Mouse (Mus musculus): ENCODE measurements around the gene Gna15. TPM values are rescaled to one million over a fixed set of nuclear protein-coding genes. Genes with fewer than 3 reads are reported as not detected.

The Gna15 gene
- polyA plus RNA-seq, 1 experiment from 2014 or later, result 2.5 TPM

DNA sequence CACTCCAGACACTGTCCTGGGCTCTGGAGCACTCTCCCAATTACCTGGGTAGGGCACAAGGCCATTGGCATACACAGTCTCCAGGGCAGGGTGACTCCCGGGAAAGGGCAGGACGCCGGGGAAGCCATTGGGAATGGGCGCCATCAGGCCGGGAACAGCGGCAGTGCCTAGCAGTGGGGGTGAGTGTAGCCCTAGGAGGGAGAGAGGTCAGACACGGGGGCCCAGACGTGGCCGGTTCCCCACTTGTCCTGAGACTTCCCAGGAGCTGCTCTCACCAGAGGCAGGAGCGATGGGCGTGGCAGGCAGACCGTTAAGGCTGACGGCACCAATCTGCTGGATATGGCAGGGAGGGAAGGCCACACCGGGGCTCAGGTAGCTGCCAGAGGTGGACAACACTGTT is 57.1 kb downstream of the Gna15 start:
- no peak overlapping the region for H3K4me3 ChIP-seq (ENCODE audit: low read depth, low read length)
- no peak for ATAC-seq (replicated peaks; ENCODE audit: insufficient number of reproducible peaks, low FRiP score, low TSS enrichment)
- H3K27me3 ChIP-seq (ENCODE audit: control insufficient read depth, insufficient read depth, low read length), result peaks cover 89% of the 10 kb centered on the region
- H3K4me2 ChIP-seq, result no peak overlapping the region
- H3K36me3 ChIP-seq (ENCODE audit: control insufficient read depth, insufficient read depth, low read length), result no peaks in the 10 kb centered on the region
- H3K4me1 ChIP-seq (ENCODE audit: control insufficient read depth, insufficient read depth, low read length), result peaks cover 6% of the 10 kb centered on the region
- no peak overlapping the region for H3K27ac ChIP-seq (ENCODE audit: low read depth, low read length)
- 55% methylated on average over 14 of the region's 14 CpGs for WGBS (ENCODE audit: insufficient replicate concordance)
- no peak overlapping the region for H3K9ac ChIP-seq (ENCODE audit: low read depth, low read length)
- no peaks in the 10 kb centered on the region for H3K9me3 ChIP-seq (replicated peaks; ENCODE audit: control insufficient read depth, low read length)

DNA sequence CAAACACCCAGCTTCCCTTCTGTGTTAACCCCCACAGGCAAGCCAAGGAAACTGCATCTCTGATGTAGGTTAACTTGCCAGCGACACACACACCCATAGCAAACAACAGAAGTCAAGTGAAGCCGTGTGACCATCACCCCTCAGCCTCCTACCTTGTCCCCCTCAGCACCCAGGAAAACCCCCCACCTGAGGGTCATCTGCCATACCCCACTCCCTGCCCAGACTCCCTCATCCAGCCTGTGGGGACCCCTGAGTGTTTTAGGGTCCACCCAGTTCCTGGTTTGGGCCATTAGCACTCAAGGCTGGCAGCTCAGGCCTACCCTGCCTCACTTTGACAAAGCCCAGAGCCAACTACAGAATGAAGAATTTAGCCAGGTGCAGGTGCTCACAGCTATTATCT is 58.0 kb downstream of the Gna15 start:
- Histone ChIP-seq H3K36me3 (ENCODE audit: control insufficient read depth, insufficient read depth, low read length) (no peaks in the 10 kb centered on the region), H3K4me2 (no peak overlapping the region), H3K4me1 (ENCODE audit: control insufficient read depth, insufficient read depth, low read length) (peaks cover 6% of the 10 kb centered on the region), H3K27ac (ENCODE audit: low read depth, low read length) (no peak overlapping the region), H3K4me3 (ENCODE audit: low read depth, low read length) (no peak overlapping the region), H3K27me3 (ENCODE audit: control insufficient read depth, insufficient read depth, low read length) (peaks cover 89% of the 10 kb centered on the region), H3K9ac (ENCODE audit: low read depth, low read length) (no peak overlapping the region), H3K9me3 (replicated peaks; ENCODE audit: control insufficient read depth, low read length) (no peaks in the 10 kb centered on the region)
- WGBS (ENCODE audit: insufficient replicate concordance), result 86% methylated on average over 2 of the region's 2 CpGs
- no peak for ATAC-seq (replicated peaks; ENCODE audit: insufficient number of reproducible peaks, low FRiP score, low TSS enrichment)

DNA sequence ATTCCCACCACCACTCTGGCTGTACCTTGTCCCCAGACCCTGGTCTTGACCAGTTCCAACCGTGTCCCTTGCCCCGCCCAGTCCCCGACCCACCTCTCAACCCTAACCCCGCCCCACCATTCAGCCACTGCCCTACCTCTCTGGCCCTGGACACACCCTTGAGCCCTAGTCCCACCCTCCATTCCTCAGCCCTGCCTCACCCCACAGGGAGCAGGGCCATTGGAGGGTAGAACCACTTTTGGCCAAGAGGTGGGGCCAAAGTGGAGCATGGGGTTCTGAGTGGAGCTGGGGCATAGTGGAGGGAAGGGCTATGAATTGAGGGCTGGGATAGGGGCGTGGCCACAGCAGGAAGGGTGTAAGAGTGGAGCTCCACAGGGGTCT is 58.8 kb downstream of the Gna15 start:
- H3K4me3 ChIP-seq (ENCODE audit: low read depth, low read length), result no peak overlapping the region
- H3K36me3 ChIP-seq (ENCODE audit: control insufficient read depth, insufficient read depth, low read length), result no peaks in the 10 kb centered on the region
- H3K9me3 ChIP-seq (replicated peaks; ENCODE audit: control insufficient read depth, low read length), result no peaks in the 10 kb centered on the region
- H3K4me1 ChIP-seq (ENCODE audit: control insufficient read depth, insufficient read depth, low read length), result peaks cover 6% of the 10 kb centered on the region
- peaks cover 90% of the 10 kb centered on the region for H3K27me3 ChIP-seq (ENCODE audit: control insufficient read depth, insufficient read depth, low read length)
- H3K27ac ChIP-seq (ENCODE audit: low read depth, low read length), result no peak overlapping the region
- ATAC-seq (replicated peaks; ENCODE audit: insufficient number of reproducible peaks, low FRiP score, low TSS enrichment), result 0 out of 2 replicates have a peak, but pooled peaks have one; percentile 11
- H3K9ac ChIP-seq (ENCODE audit: low read depth, low read length), result no peak overlapping the region
- WGBS (ENCODE audit: insufficient replicate concordance), result 4% methylated on average over 5 of the region's 5 CpGs
- no peak overlapping the region for H3K4me2 ChIP-seq

DNA sequence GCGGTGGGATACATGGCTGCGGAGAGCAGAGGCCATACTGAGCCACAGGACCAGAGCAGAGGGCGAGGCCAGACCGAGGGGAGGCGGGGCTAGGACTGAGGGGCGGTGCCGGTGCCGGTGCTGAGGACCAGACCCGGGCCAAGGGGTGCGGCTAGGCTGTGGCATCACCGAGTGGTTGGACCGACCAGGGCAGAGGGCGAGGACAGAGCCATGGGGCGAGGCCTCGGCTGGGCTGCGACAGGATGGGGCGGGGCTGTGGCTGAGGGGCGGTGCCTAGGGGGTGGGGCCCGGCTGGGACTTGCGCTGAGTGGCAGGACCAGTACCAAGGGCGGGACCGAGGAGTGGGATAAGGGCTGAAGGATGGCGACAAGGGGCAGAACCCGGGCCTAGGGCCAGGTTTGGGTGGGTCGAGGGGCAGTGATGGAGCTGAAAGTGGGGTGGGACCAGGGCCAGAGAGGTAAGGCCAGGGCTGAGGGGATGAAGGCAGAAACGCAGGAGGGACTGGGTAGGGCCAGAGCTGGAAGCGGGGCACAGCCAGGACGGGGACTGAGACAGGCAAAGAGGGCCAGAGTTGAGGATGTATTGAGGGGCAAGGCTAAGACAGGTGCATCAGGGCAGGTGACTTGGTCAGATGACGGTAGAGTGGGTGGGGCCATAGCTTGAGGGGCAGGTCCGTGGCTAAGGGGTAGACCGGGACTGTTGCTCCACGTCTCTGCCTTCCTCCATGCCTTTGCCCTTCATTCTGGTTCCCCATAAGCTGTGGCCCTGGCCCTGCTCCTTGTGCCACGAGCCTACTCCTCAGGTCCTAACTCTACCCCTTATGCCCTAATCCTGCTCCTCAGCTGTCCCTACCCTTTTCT is 59.4 kb downstream of the Gna15 start:
- H3K4me2 ChIP-seq, result peak overlapping the region; percentile 61
- H3K36me3 ChIP-seq (ENCODE audit: control insufficient read depth, insufficient read depth, low read length), result no peaks in the 10 kb centered on the region
- H3K27ac ChIP-seq (ENCODE audit: low read depth, low read length), result no peak overlapping the region
- WGBS (ENCODE audit: insufficient replicate concordance), result 3% methylated on average over 32 of the region's 33 CpGs
- no peaks in the 10 kb centered on the region for H3K9me3 ChIP-seq (replicated peaks; ENCODE audit: control insufficient read depth, low read length)
- ATAC-seq (replicated peaks; ENCODE audit: insufficient number of reproducible peaks, low FRiP score, low TSS enrichment), result peak; percentile 64
- peaks cover 91% of the 10 kb centered on the region for H3K27me3 ChIP-seq (ENCODE audit: control insufficient read depth, insufficient read depth, low read length)
- no peak overlapping the region for H3K9ac ChIP-seq (ENCODE audit: low read depth, low read length)
- peaks cover 6% of the 10 kb centered on the region for H3K4me1 ChIP-seq (ENCODE audit: control insufficient read depth, insufficient read depth, low read length)
- peak overlapping the region; percentile 38 for H3K4me3 ChIP-seq (ENCODE audit: low read depth, low read length)

DNA sequence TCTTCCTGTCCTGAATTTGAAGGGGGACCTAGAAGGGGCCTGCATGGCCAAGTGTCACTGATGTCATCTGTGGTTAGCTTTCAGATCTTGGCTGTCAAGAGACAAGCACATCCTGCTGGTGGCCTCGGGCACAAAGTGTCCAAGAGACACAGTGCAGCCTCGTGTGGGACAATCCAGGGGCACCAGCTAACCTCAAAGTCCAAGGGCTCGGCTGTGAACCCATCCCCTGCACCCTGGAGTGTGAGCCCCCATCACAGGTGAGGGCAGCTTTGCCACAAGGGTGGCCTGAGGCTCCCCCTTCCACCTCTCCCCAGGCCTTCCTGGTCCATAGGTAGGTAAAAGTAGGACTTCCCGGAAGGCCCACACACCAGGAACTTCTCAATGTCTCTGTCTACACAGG is 60.5 kb downstream of the Gna15 start:
- no peak overlapping the region for H3K4me3 ChIP-seq (ENCODE audit: low read depth, low read length)

DNA sequence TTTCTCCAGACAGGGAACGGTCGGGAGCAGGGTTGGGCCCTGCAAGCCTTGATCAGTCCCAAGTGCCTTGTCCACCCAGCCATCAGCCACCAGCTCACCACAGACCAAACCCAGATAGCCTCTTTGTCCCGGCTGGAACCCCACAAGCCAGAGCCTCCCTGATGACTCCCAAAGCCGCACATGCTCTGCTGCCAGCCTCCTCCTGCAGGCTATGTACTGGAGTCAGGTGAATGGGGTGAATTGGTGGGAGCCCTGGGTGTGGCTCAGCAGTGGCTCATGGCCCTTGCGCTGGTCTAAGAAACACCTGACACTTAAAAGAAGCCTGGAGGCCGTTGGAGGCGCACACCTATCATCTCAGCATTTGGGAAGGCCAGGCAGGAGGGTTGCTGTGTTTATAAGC is 61.1 kb downstream of the Gna15 start:
- Histone ChIP-seq H3K36me3 (ENCODE audit: control insufficient read depth, insufficient read depth, low read length) (no peaks in the 10 kb centered on the region), H3K4me1 (ENCODE audit: control insufficient read depth, insufficient read depth, low read length) (peaks cover 6% of the 10 kb centered on the region), H3K4me2 (no peak overlapping the region), H3K27me3 (ENCODE audit: control insufficient read depth, insufficient read depth, low read length) (peaks cover 96% of the 10 kb centered on the region), H3K4me3 (ENCODE audit: low read depth, low read length) (no peak overlapping the region), H3K9me3 (replicated peaks; ENCODE audit: control insufficient read depth, low read length) (no peaks in the 10 kb centered on the region), H3K9ac (ENCODE audit: low read depth, low read length) (no peak overlapping the region), H3K27ac (ENCODE audit: low read depth, low read length) (no peak overlapping the region)
- WGBS (ENCODE audit: insufficient replicate concordance), result 69% methylated on average over 7 of the region's 7 CpGs
- no peak for ATAC-seq (replicated peaks; ENCODE audit: insufficient number of reproducible peaks, low FRiP score, low TSS enrichment)

More for the DNA sequence above, 60.5 kb downstream of the Gna15 start:
- no peak overlapping the region for H3K4me2 ChIP-seq
- H3K27me3 ChIP-seq (ENCODE audit: control insufficient read depth, insufficient read depth, low read length), result peaks cover 98% of the 10 kb centered on the region
- peaks cover 6% of the 10 kb centered on the region for H3K4me1 ChIP-seq (ENCODE audit: control insufficient read depth, insufficient read depth, low read length)
- no peaks in the 10 kb centered on the region for H3K36me3 ChIP-seq (ENCODE audit: control insufficient read depth, insufficient read depth, low read length)
- WGBS (ENCODE audit: insufficient replicate concordance), result 58% methylated on average over 4 of the region's 4 CpGs
- H3K9me3 ChIP-seq (replicated peaks; ENCODE audit: control insufficient read depth, low read length), result no peaks in the 10 kb centered on the region
- no peak overlapping the region for H3K27ac ChIP-seq (ENCODE audit: low read depth, low read length)
- ATAC-seq (replicated peaks; ENCODE audit: insufficient number of reproducible peaks, low FRiP score, low TSS enrichment), result no peak
- no peak overlapping the region for H3K9ac ChIP-seq (ENCODE audit: low read depth, low read length)

DNA sequence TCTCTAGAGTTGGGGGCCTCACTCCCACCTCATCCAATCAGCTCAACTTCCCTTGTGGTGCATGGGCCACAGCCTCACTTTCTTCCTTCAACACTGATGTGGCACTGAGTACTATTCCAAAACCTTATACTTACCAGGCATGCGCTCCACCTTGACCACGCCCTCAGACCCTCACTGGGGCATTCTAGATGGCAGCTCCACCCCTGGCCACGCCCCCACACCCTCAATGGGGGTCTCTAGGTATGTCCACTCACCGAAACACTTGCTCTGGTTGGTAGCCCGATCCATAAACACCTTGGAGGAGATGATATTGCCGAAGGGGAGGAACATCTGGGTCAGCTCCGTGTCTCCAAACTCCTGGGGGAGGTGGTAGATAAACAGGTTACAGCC is 61.6 kb downstream of the Gna15 start:
- H3K4me1 ChIP-seq (ENCODE audit: control insufficient read depth, insufficient read depth, low read length), result peaks cover 6% of the 10 kb centered on the region
- H3K9me3 ChIP-seq (replicated peaks; ENCODE audit: control insufficient read depth, low read length), result no peaks in the 10 kb centered on the region
- H3K36me3 ChIP-seq (ENCODE audit: control insufficient read depth, insufficient read depth, low read length), result no peaks in the 10 kb centered on the region
- H3K4me2 ChIP-seq, result no peak overlapping the region
- no peak overlapping the region for H3K4me3 ChIP-seq (ENCODE audit: low read depth, low read length)
- no peak overlapping the region for H3K9ac ChIP-seq (ENCODE audit: low read depth, low read length)
- no peak for ATAC-seq (replicated peaks; ENCODE audit: insufficient number of reproducible peaks, low FRiP score, low TSS enrichment)
- H3K27me3 ChIP-seq (ENCODE audit: control insufficient read depth, insufficient read depth, low read length), result peaks cover 96% of the 10 kb centered on the region
- WGBS (ENCODE audit: insufficient replicate concordance), result 34% methylated on average over 7 of the region's 7 CpGs
- H3K27ac ChIP-seq (ENCODE audit: low read depth, low read length), result no peak overlapping the region

DNA sequence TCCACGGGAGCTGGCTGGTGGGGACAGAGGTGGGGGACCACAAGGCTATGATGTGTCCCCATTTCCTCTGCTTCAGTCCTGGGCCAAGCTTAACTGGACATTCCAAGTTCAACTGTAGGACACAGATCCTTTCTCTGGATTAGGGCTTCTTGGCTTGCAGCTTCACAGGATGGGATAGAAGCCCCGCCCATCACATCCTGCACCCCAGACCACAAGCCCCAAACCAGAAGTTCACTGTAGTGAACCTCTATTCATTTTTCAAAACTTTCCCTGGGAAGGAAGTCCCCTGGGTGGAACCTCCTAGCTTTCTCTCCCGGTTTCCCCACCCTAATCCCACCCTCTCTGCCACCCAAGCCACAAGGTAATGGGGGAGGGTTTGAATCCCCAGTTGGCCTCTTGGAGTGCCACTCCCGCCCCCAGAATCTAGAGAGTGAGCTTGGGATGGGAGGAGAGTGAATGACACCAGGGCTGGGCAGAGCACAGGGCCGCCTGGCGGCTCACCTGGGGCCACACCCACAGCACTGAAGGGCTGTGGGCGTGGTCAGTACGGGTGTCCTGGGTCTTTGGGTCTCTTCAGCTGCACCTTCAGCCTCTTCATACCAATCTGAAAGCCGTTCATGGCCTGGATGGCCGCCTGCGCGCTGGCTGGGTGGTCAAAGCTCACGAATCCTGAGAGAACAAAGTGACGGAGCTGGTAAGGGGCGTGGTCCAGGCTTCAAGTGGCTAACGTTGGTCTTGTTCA is 62.2 kb downstream of the Gna15 start:
- Histone ChIP-seq H3K9ac (ENCODE audit: low read depth, low read length) (no peak overlapping the region), H3K27me3 (ENCODE audit: control insufficient read depth, insufficient read depth, low read length) (peaks cover 95% of the 10 kb centered on the region), H3K4me2 (no peak overlapping the region), H3K4me1 (ENCODE audit: control insufficient read depth, insufficient read depth, low read length) (peaks cover 6% of the 10 kb centered on the region), H3K9me3 (replicated peaks; ENCODE audit: control insufficient read depth, low read length) (no peaks in the 10 kb centered on the region), H3K4me3 (ENCODE audit: low read depth, low read length) (no peak overlapping the region), H3K27ac (ENCODE audit: low read depth, low read length) (no peak overlapping the region), H3K36me3 (ENCODE audit: control insufficient read depth, insufficient read depth, low read length) (no peaks in the 10 kb centered on the region)
- WGBS (ENCODE audit: insufficient replicate concordance), result 9% methylated on average over 16 of the region's 16 CpGs
- no peak for ATAC-seq (replicated peaks; ENCODE audit: insufficient number of reproducible peaks, low FRiP score, low TSS enrichment)
